Mouse (Mus musculus): ENCODE results near the gene Agbl4. TPM values are rescaled to one million over a fixed set of nuclear protein-coding genes. Genes with fewer than 3 reads are reported as not detected.

Gene Agbl4
- polyA plus RNA-seq, 1 experiment from 2014 or later: 0.27 TPM

DNA sequence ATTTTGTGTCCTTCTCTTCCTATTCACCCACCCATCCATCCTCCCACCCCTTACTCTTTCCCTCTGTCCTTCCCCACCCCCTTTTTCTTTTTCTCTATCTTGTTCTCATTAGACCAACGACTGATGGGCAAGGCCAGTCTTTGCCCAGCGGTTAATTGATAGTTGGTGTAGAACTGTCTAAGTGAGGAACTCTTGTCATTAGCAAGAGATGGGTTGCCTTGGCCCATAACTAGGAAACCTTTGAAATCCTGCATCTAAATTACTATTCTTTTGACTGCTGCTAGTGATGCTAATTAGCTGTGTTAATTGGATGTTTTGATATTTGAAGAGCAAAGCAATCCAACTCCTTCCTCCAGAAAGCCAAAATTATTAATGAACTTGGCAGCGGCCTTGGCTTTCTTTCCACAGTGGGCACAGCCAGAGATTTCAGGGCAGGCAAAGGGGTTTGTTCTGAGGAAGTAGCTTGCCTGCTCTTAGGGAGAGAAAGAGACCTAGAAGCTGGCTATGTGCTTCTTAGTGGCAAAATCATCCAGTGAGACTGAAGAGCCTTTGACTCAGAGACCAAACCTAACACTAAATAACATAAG, 1238.2 kb downstream of the Agbl4 start:
- no peak overlapping the region for H3K9ac ChIP-seq
- 88% methylated on average over 3 of the region's 3 CpGs for WGBS
- no peak overlapping the region for H3K27ac ChIP-seq
- no peaks in the 10 kb centered on the region for H3K4me1 ChIP-seq
- H3K36me3 ChIP-seq: no peaks in the 10 kb centered on the region
- ATAC-seq (ENCODE audit: low FRiP score, low read depth): no peak
- no peak overlapping the region for H3K4me2 ChIP-seq (replicated peaks)
- no peaks in the 10 kb centered on the region for H3K9me3 ChIP-seq
- H3K4me3 ChIP-seq: no peak overlapping the region
- no peaks in the 10 kb centered on the region for H3K27me3 ChIP-seq

DNA sequence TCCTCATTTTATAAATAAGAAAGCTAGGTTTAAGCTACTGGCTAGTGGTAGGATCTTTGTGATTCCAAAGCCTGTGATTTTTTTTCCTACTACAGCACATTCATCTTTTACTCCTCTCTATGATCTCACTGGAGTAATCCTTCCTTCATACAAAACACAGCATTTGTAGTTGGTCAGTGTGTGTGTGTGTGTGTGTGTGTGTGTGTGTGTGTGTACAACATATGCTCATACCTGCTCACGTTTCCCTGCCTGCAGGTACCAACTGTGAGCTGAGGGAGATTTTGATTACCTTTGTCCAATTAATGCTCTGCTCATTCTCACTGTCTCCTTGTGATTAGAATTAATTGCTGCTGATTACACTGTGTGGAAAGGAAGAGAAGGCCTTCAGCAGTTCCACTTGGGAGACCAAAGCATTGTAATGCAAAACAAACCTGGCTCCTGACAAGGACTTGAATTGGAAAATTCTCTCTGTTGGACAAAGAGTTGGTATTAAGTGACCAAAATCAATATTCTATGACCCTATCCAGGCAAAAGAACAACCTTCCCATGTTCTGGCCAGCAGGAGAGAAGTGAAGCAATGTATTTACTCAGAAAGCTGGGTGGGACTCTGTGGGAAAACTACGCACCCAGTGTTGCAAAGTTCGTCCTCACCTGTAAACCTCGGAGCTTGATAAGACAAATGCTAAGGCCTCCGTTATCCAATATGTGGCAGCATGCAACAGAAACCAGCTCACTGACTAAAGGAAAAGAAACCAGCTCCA, 1241.7 kb downstream of the Agbl4 start:
- Histone ChIP-seq H3K27me3 (no peaks in the 10 kb centered on the region), H3K9ac (no peak overlapping the region), H3K27ac (no peak overlapping the region), H3K4me3 (no peak overlapping the region), H3K36me3 (no peaks in the 10 kb centered on the region), H3K4me1 (no peaks in the 10 kb centered on the region), H3K4me2 (replicated peaks) (no peak overlapping the region), H3K9me3 (no peaks in the 10 kb centered on the region)
- ATAC-seq (ENCODE audit: low FRiP score, low read depth): no peak
- 78% methylated on average over 5 of the region's 5 CpGs for WGBS

DNA sequence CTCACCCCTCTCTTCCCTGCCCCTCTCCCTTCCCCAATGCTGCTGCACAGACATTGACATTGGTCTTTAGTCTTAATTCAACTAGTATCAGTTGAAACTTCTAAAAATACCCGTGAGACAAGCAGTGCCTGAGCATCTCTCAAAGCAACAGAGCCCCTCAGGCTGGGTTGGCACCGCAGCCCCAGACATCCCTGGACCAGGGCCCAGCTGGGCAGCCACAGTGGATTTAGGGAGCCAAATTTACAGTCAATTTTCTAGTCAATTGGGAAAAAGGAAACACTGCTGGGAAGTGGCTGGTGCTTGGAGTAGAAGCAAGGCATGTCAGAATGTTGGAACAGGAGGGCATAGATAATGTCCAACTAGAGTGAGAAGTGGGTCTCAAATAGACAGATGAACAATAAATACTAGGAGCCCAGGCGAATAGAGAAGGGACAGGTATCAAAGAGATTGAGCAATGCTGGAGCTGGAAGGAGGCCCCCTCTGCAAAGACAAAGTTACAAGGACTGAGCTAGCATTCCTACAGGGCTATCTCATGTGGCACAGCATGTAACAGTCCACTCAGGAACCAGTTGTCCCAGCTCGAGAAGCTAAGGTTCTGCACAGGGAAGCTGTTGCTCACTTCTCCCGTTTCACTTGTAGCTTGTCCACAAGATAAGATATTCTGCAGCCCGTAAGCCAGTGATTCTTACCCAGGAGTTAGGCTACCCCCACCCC, 1247.8 kb downstream of the Agbl4 start:
- Histone ChIP-seq H3K9me3 (no peaks in the 10 kb centered on the region), H3K36me3 (no peaks in the 10 kb centered on the region), H3K4me1 (no peaks in the 10 kb centered on the region), H3K9ac (no peak overlapping the region), H3K27ac (no peak overlapping the region), H3K27me3 (no peaks in the 10 kb centered on the region), H3K4me2 (replicated peaks) (no peak overlapping the region), H3K4me3 (no peak overlapping the region)
- WGBS: 69% methylated on average over 6 of the region's 6 CpGs
- no peak for ATAC-seq (ENCODE audit: low FRiP score, low read depth)

DNA sequence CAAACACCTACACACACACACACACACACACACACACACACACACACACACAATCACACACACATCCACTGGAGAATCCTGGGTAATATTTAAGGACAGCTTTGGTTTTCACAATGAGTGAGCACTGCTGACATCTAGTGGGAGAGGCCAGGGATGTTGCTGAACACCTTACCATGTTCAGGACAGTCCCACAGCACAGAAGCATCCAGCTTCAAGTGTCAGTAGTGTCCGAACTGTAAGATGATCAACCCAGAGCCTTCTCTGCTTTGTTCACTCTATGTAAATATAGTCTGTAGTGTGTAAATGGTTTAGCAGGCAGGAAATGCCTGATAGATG, 1248.3 kb downstream of the Agbl4 start:
- Histone ChIP-seq H3K27me3 (no peaks in the 10 kb centered on the region), H3K27ac (no peak overlapping the region), H3K4me1 (no peaks in the 10 kb centered on the region), H3K9ac (no peak overlapping the region), H3K36me3 (no peaks in the 10 kb centered on the region), H3K9me3 (no peaks in the 10 kb centered on the region), H3K4me2 (replicated peaks) (no peak overlapping the region), H3K4me3 (no peak overlapping the region)
- 54% methylated on average over 1 of the region's 1 CpGs for WGBS
- ATAC-seq (ENCODE audit: low FRiP score, low read depth): peak; percentile 73; the same call in 1 of the 2 replicates

DNA sequence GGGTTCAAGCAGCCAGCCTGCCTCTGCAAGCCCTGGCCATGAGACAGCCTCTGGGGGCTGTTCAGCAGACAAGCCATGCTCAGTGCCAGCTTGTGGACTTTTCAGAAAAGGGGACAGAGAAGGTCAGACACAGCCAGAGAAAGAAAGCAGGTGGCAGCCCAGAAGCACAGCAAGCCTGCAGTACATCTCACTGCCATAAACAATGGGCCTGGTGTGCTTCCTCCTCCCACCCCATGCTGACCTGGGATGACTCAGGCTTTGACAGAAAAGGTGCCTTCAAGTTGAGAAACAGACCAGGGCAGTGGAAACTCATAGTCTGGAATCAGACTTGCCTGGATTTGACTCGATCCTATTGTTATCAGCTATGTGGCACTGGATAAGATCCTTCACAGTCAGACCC, 1256.0 kb downstream of the Agbl4 start:
- H3K9ac ChIP-seq: no peak overlapping the region
- no peaks in the 10 kb centered on the region for H3K27me3 ChIP-seq
- no peaks in the 10 kb centered on the region for H3K4me1 ChIP-seq
- no peak overlapping the region for H3K27ac ChIP-seq
- no peak overlapping the region for H3K4me2 ChIP-seq (replicated peaks)
- no peaks in the 10 kb centered on the region for H3K9me3 ChIP-seq
- H3K36me3 ChIP-seq: no peaks in the 10 kb centered on the region
- 79% methylated on average over 1 of the region's 1 CpGs for WGBS
- ATAC-seq (ENCODE audit: low FRiP score, low read depth): no peak
- no peak overlapping the region for H3K4me3 ChIP-seq

DNA sequence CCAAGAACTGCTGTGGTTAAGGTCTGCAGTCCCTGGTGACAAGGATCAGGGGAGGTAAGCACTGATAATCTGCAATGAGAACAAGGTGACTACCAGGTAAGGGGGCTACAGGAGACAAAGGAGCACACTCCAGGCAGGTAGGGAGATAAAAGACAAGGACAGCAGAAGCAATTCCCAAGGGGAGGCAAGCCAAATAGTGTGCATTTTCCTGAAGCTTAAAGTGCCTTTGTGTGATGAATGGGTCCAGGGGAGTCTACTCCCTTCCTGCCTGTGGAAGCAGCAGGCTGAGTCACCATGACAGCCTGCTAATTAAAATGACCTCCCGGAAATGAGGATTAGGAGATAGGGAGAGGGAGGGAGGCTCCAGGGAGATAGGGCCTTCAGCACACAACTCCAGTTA, 1266.3 kb downstream of the Agbl4 start:
- Histone ChIP-seq H3K9ac (no peak overlapping the region), H3K4me1 (peaks cover 8% of the 10 kb centered on the region; the same call in 1 of the 2 replicates), H3K27me3 (no peaks in the 10 kb centered on the region), H3K36me3 (no peaks in the 10 kb centered on the region), H3K4me3 (no peak overlapping the region), H3K4me2 (replicated peaks) (no peak overlapping the region), H3K27ac (no peak overlapping the region), H3K9me3 (no peaks in the 10 kb centered on the region)
- ATAC-seq (ENCODE audit: low FRiP score, low read depth): no peak; the same call in 1 of the 2 replicates
- 8% methylated on average over 1 of the region's 1 CpGs for WGBS

DNA sequence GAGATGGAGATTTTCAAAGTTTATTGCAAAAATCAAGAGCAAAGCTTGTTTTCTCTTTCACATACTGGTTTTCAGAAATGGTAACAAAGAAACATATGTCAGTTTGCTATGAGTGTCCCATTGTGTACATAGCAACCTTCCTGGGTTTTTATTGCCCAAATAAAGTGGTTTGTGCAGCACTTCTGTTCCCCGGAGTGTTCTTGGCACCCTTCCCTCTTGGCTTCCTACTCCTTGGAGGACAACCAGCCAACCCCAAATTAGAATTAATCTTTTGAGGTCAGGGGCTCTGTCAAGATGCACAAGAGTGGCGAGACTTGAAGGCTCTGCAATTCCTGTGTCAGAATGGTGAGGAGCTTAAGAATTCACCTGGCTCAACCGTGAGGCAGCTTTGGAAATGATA, 1266.7 kb downstream of the Agbl4 start:
- H3K9me3 ChIP-seq: no peaks in the 10 kb centered on the region
- H3K27me3 ChIP-seq: no peaks in the 10 kb centered on the region
- H3K4me1 ChIP-seq: peaks cover 8% of the 10 kb centered on the region; the same call in 1 of the 2 replicates
- no peak overlapping the region for H3K27ac ChIP-seq
- 33% methylated on average over 3 of the region's 3 CpGs for WGBS
- no peak overlapping the region for H3K9ac ChIP-seq
- H3K4me3 ChIP-seq: no peak overlapping the region
- no peak; the same call in 1 of the 2 replicates for ATAC-seq (ENCODE audit: low FRiP score, low read depth)
- no peaks in the 10 kb centered on the region for H3K36me3 ChIP-seq
- no peak overlapping the region for H3K4me2 ChIP-seq (replicated peaks)

DNA sequence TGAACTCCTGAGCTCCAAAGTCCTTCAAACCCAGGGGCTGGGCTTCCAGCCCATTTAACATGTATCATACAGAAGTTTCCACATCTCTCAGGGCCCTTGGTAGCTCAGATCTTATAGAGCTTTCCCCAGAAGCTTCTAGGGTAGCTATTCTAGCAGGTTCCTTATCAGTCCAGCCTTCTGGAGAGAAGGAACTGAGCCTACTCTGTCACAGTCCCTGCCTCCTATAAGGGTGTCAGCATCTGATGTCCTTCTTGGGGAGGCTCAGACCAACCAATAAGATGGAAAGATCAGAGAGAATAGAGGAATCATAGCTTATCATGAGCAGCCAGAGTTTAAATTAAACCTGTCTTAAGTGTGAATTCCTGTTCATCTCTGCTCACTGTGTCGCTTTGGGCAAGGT, 1269.3 kb downstream of the Agbl4 start:
- H3K27me3 ChIP-seq: no peaks in the 10 kb centered on the region
- no peaks in the 10 kb centered on the region for H3K36me3 ChIP-seq
- H3K4me3 ChIP-seq: no peak overlapping the region
- peaks cover 26% of the 10 kb centered on the region for H3K4me1 ChIP-seq
- no peak overlapping the region for H3K9ac ChIP-seq
- H3K27ac ChIP-seq: no peak overlapping the region
- no peaks in the 10 kb centered on the region for H3K9me3 ChIP-seq
- WGBS: 67% methylated on average over 1 of the region's 1 CpGs
- no peak for ATAC-seq (ENCODE audit: low FRiP score, low read depth)
- no peak overlapping the region for H3K4me2 ChIP-seq (replicated peaks)

DNA sequence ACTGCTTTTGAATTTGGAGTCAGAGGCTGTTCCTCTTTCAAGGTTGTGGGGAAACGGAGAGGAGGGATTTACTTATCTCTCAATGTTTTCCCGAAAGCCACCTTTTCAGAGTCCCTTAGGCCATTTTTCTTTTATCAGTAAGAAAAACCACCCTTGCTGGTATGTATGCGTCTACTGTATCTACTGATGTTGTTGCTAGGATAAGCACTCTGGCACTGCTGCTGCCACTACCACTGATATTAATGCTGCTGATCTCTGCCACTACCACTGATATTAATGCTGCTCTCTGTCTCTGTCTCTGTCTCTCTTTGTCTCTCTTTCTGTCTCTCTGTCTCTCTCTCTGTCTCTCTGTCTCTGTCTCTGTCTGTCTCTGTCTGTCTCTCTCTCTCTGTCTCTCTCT, 1271.9 kb downstream of the Agbl4 start:
- Histone ChIP-seq H3K4me3 (no peak overlapping the region), H3K36me3 (no peaks in the 10 kb centered on the region), H3K4me1 (peaks cover 18% of the 10 kb centered on the region; the same call in 1 of the 2 replicates), H3K27me3 (no peaks in the 10 kb centered on the region), H3K9me3 (no peaks in the 10 kb centered on the region), H3K4me2 (replicated peaks) (no peak overlapping the region), H3K27ac (no peak overlapping the region), H3K9ac (no peak overlapping the region)
- WGBS: 89% methylated on average over 3 of the region's 3 CpGs
- ATAC-seq (ENCODE audit: low FRiP score, low read depth): no peak

DNA sequence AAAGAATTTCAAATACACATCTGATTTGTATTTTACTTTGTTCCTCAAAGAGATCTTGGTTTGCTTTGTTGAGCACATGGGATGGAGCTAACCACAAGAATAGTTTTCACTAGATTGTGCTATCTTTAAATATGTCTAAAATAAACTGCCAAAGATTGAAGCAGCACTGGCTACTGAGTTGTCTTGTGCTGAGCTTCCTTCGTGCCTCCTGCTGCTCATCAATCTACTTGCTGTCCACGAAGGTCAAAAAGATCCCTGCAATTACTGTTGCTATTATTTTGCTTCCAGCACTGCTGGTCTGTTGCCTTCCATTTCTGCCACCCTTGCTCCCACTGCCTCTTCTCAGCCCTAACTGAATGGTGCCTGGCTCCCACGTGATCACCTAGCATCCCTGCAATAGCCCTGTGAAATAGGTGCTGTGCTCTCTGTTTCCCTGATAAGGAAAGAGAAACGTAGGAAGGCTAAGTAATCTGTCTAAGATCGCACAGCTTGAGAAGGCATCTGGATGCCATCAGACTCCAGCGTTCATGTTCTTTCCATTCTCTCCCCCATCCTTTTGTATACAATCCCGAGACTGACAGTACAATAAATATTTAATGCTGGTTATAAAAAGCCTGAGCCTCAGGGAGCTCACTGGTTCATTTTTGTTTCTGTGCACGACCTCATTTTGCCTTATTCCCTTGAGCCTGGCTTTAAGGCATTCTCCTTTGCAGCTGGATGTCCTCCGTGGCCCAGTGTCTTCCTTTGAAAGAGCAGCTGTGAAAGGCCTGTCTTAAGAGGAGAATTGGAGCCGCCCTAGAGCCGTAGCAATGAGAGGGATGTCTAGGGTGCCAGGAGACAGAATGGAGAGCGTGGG, 1273.3 kb downstream of the Agbl4 start:
- Histone ChIP-seq H3K9ac (no peak overlapping the region), H3K36me3 (no peaks in the 10 kb centered on the region), H3K9me3 (no peaks in the 10 kb centered on the region), H3K27me3 (no peaks in the 10 kb centered on the region), H3K4me3 (no peak overlapping the region), H3K4me1 (peaks cover 18% of the 10 kb centered on the region; the same call in 1 of the 2 replicates), H3K27ac (peak overlapping the region; percentile 59; the same call in 1 of the 2 replicates), H3K4me2 (replicated peaks) (peak overlapping the region; percentile 19; the same call in 1 of the 2 replicates)
- WGBS: 17% methylated on average over 12 of the region's 12 CpGs
- peak; percentile 83 for ATAC-seq (ENCODE audit: low FRiP score, low read depth)

DNA sequence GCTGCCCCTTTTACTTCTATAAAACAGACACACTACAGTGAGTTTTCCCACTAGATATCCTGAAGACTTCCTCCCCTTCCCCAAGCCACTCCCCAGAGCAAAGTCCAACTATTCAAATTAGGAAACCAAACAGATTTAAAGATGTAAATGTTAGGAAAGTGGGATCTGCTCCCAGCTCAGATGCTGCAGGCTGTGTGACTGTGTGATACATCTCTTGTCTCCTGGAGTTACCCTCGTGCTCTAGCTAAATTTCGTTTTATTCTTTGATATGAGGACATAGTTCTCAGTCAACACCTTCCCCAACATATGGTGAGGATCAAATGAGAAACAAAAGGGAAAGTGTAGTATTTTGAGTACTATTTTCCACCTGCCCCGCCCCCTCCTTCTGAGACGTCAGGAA, 1274.0 kb downstream of the Agbl4 start:
- no peak overlapping the region for H3K4me3 ChIP-seq
- no peak overlapping the region; the same call in 1 of the 2 replicates for H3K27ac ChIP-seq
- H3K36me3 ChIP-seq: no peaks in the 10 kb centered on the region
- ATAC-seq (ENCODE audit: low FRiP score, low read depth): no peak
- no peak overlapping the region for H3K9ac ChIP-seq
- WGBS: 41% methylated on average over 4 of the region's 4 CpGs
- no peaks in the 10 kb centered on the region for H3K27me3 ChIP-seq
- peak overlapping the region; percentile 19; the same call in 1 of the 2 replicates for H3K4me2 ChIP-seq (replicated peaks)
- no peaks in the 10 kb centered on the region for H3K9me3 ChIP-seq
- peaks cover 18% of the 10 kb centered on the region; the same call in 1 of the 2 replicates for H3K4me1 ChIP-seq

DNA sequence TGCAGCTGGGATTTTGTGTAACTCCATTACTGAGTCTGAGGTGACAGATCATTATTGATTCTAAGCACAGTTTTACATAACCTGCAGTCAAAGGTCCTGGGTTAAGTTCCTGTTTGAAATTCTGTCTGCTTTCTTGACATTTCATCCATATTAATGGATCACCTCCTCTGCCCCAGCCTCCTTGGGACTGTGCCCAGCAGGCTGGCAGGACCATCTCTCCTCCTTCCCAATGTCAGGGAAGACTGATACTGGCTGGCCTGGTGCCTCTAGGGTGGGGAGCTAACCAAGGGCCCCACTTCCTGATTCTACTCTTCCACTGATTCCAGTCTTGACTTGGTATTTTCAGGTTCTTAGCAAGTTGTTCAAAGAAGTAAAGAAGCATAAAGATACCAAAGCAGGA, 1276.4 kb downstream of the Agbl4 start:
- H3K9ac ChIP-seq: no peak overlapping the region
- peaks cover 18% of the 10 kb centered on the region; the same call in 1 of the 2 replicates for H3K4me1 ChIP-seq
- H3K36me3 ChIP-seq: no peaks in the 10 kb centered on the region
- H3K9me3 ChIP-seq: no peaks in the 10 kb centered on the region
- H3K4me3 ChIP-seq: no peak overlapping the region
- no peak overlapping the region for H3K27ac ChIP-seq
- no peak for ATAC-seq (ENCODE audit: low FRiP score, low read depth)
- H3K27me3 ChIP-seq: no peaks in the 10 kb centered on the region
- no peak overlapping the region for H3K4me2 ChIP-seq (replicated peaks)

Data from limb, embryonic 13.5 days (tissue).